7 mouse cellular contexts compared by ENCODE assay signal in the genomic region with DNA sequence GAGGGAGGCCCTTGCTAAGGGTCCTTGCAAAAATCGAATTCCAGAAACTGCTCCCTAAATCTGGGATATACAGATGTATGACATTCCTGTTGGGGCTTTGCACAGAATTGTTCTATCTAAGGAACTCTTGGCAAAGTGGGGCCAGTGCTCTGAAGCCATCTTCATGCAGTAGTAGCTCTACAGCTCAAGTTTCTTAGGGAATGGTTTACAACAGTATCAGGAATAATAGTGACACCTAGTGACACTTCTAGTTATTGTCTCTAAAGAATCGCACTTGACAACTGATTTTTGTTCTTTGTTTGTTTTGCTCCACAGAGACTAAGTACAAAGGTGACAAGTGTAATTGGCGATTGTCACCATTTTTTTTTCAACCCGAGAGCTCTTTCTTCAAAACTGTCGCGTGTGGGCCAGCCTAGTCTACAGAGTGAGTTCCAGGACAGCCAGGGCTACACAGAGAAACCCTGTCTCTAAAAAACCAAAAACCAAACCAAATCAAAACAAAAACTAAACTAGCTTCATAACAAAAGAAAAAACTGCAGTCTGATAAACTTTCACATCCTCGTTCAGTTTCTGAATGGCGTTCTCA. TPM values are rescaled to one million over a fixed set of nuclear protein-coding genes. Genes with fewer than 3 reads are reported as not detected.
DNase-seq lines count a peak whose midpoint lies in the region; ATAC-seq and TF ChIP-seq lines count a peak whose summit lies in the region.

No protein-coding gene starts in this region.

- no peaks in the 10 kb centered on the region for H3K27me3 ChIP-seq in lung, embryonic 14.5 days (ENCODE audit: insufficient read depth, low read length)
- H3K27me3 ChIP-seq in hindbrain, postnatal 0 days (ENCODE audit: insufficient read depth, low read length) = no peaks in the 10 kb centered on the region
- no peaks in the 10 kb centered on the region for H3K27me3 ChIP-seq in neural tube, embryonic 15.5 days (replicated peaks)

- H3K4me3 ChIP-seq in lung, embryonic 14.5 days (ENCODE audit: low read depth, low read length) = no peak overlapping the region
- H3K4me3 ChIP-seq in hindbrain, postnatal 0 days (ENCODE audit: low read length) = no peak overlapping the region
- no peak overlapping the region for H3K4me3 ChIP-seq in neural tube, embryonic 15.5 days (replicated peaks)

- H3K9me3 ChIP-seq in lung, embryonic 14.5 days (ENCODE audit: low read depth, low read length) = no peaks in the 10 kb centered on the region
- H3K9me3 ChIP-seq in hindbrain, postnatal 0 days (ENCODE audit: low read length) = no peaks in the 10 kb centered on the region
- no peaks in the 10 kb centered on the region for H3K9me3 ChIP-seq in neural tube, embryonic 15.5 days (replicated peaks)

- TF ChIP-seq CTCF in lung, embryonic 14.5 days (IDR thresholded peaks at IDR 0.05; ENCODE audit: low read depth) = peak; percentile 72
- TF ChIP-seq CTCF in hindbrain, postnatal 0 days (IDR thresholded peaks at IDR 0.05; ENCODE audit: low read depth) = peak; percentile 75

- no peak overlapping the region for H3K27ac ChIP-seq in lung, embryonic 14.5 days (ENCODE audit: low read depth)
- H3K27ac ChIP-seq in hindbrain, postnatal 0 days = no peak overlapping the region
- H3K27ac ChIP-seq in neural tube, embryonic 15.5 days (replicated peaks) = no peak overlapping the region

- H3K4me2 ChIP-seq in lung, embryonic 14.5 days = no peak overlapping the region
- H3K4me2 ChIP-seq in hindbrain, postnatal 0 days (ENCODE audit: low read depth, low read length) = no peak overlapping the region
- no peak overlapping the region for H3K4me2 ChIP-seq in neural tube, embryonic 15.5 days

- ATAC-seq in lung, embryonic 14.5 days (ENCODE audit: insufficient read depth) = peak; percentile 68
- ATAC-seq in hindbrain, postnatal 0 days = no peak
- ATAC-seq in neural tube, embryonic 15.5 days (ENCODE audit: low FRiP score) = peak; percentile 51; the same call in 1 of the 2 replicates

- DNase-seq in lung, embryonic 14.5 days = peak; percentile 91
- no peak for DNase-seq in lung, postnatal 10 days
- peak; percentile 58 for DNase-seq in brain, adult 2 months (ENCODE audit: low read depth, low spot score)
- DNase-seq in hindbrain, postnatal 0 days (ENCODE audit: low spot score) = peak; percentile 81
- no peak for DNase-seq in heart, adult 9 months (ENCODE audit: low spot score in 2 of 2)
- no peak for DNase-seq in right cerebral cortex, postnatal 14 days

- no peaks in the 10 kb centered on the region; the same call in 1 of the 2 replicates for H3K4me1 ChIP-seq in lung, embryonic 14.5 days (ENCODE audit: insufficient read depth)
- H3K4me1 ChIP-seq in hindbrain, postnatal 0 days (ENCODE audit: insufficient read depth, low read length) = 0 out of 2 replicates have a peak, but pooled peaks cover 4% of the 10 kb centered on the region
- no peaks in the 10 kb centered on the region for H3K4me1 ChIP-seq in neural tube, embryonic 15.5 days

- 20% methylated on average over 8 of the region's 8 CpGs for WGBS in lung, embryonic 14.5 days
- WGBS in hindbrain, postnatal 0 days = 22% methylated on average over 8 of the region's 8 CpGs
- 33% methylated on average over 8 of the region's 8 CpGs for WGBS in neural tube, embryonic 15.5 days

- peaks cover 6% of the 10 kb centered on the region; the same call in 1 of the 2 replicates for H3K36me3 ChIP-seq in lung, embryonic 14.5 days (ENCODE audit: insufficient read depth)
- H3K36me3 ChIP-seq in hindbrain, postnatal 0 days (ENCODE audit: insufficient read depth, low read length) = peaks cover 5% of the 10 kb centered on the region; the same call in 1 of the 2 replicates
- H3K36me3 ChIP-seq in neural tube, embryonic 15.5 days = peaks cover 7% of the 10 kb centered on the region

- no peak overlapping the region for H3K9ac ChIP-seq in lung, embryonic 14.5 days
- no peak overlapping the region for H3K9ac ChIP-seq in hindbrain, postnatal 0 days (replicated peaks; ENCODE audit: low read length)
- no peak overlapping the region for H3K9ac ChIP-seq in neural tube, embryonic 15.5 days (replicated peaks)

RNA-seq across cellular contexts. Expression of a gene that starts 33.7 kb away (rescaled TPM):
- polyA plus RNA-seq in lung, embryonic 14.5 days (2014; fragmentation: Nextera tagmentation; extraction: Ambion mirVana) = 5.7 and 7.6 TPM in 2 replicates
- total RNA-seq in hindbrain, postnatal 0 days (2014; rRNA removed) = 1.7 and 3.7 TPM in 2 replicates
- polyA plus RNA-seq in hindbrain, postnatal 0 days (2015; fragmentation: Nextera tagmentation; extraction: Ambion mirVana) = 0.82 and 0.90 TPM in 2 replicates
- polyA plus RNA-seq in neural tube, embryonic 15.5 days (2015; fragmentation: Nextera tagmentation; extraction: Ambion mirVana) = 3.3 and 3.6 TPM in 2 replicates

RNA-seq across cellular contexts. Expression of a gene that starts 34.0 kb away (rescaled TPM):
- 637 and 655 TPM in 2 replicates for polyA plus RNA-seq in lung, embryonic 14.5 days (2014; fragmentation: Nextera tagmentation; extraction: Ambion mirVana)
- total RNA-seq in hindbrain, postnatal 0 days (2014; rRNA removed) = 30.9 and 36.5 TPM in 2 replicates
- 101 and 107 TPM in 2 replicates for polyA plus RNA-seq in hindbrain, postnatal 0 days (2015; fragmentation: Nextera tagmentation; extraction: Ambion mirVana)
- 103 and 187 TPM in 2 replicates for polyA plus RNA-seq in neural tube, embryonic 15.5 days (2015; fragmentation: Nextera tagmentation; extraction: Ambion mirVana)

Comparison
In these comparisons a context has a peak if more than half of its experiments do, and no peak if none do; other contexts are left out.
1. DNase-seq: peak in lung, embryonic 14.5 days (single experiment), brain, adult 2 months (single experiment) and hindbrain, postnatal 0 days (single experiment); none in lung, postnatal 10 days (single experiment), heart, adult 9 months (0 of 2) and right cerebral cortex, postnatal 14 days (single experiment).